Mouse (Mus musculus) liver, adult 2 months (tissue): Measurements from ENCODE around the gene Rpgrip1l.

Source experiments
- CTCF ChIP-seq: fragments of 200-500 bp; IDR thresholded peaks from 2 replicates; pipeline ENCODE4 v1.5.1; 2011; ENCODE audit warnings: low read depth, low read length, control low read depth
- POLR2A ChIP-seq: fragments of 200-500 bp; IDR thresholded peaks from 2 replicates; pipeline ENCODE4 v1.6.1; 2011; ENCODE audit warnings: low read length, control low read depth; ENCODE audit not compliant: insufficient read depth; ENCODE audit errors: extremely low read depth

- TF ChIP-seq CTCF (no peak), POLR2A (no peak)
Measured at GRCm38 (mm10) chr8:91205897-91206296, 107.2 kb downstream of the Rpgrip1l start.
